Mouse (Mus musculus) ES-Bruce4 (cell line): ENCODE data around the gene Vat1l.

Source experiments
- CTCF ChIP-seq: IDR thresholded peaks from one replicate; pipeline ENCODE4 v1.8.1; 2011; ENCODE audit warnings: low read depth, low read length
- POLR2A ChIP-seq: IDR thresholded peaks from one replicate; pipeline ENCODE4 v1.8.1; 2011; ENCODE audit warnings: low read length; ENCODE audit not compliant: insufficient read depth

DNA sequence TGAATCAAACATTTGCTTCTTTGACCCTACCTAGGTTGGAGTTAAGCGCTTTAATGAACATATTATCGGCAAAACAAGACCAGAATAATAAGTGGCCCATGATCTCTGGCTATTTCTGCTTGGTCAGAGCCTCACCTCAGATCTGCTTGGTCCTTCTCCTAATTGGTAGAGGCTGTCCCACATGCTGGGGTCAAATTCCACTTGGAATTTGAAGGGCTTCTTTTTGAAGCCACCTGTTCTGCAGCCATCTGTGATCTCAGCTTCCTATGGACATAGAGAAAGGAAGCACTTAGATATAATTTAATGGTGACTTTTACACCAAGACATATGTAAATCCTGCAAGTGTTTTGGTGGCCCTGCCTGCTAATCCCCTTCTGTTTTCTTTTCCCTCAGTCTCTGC lies 16.6 kb downstream of the Vat1l start:
- TF ChIP-seq POLR2A (no peak), CTCF (no peak)
